8 mouse cellular contexts compared by ENCODE assay signal in the genomic region with DNA sequence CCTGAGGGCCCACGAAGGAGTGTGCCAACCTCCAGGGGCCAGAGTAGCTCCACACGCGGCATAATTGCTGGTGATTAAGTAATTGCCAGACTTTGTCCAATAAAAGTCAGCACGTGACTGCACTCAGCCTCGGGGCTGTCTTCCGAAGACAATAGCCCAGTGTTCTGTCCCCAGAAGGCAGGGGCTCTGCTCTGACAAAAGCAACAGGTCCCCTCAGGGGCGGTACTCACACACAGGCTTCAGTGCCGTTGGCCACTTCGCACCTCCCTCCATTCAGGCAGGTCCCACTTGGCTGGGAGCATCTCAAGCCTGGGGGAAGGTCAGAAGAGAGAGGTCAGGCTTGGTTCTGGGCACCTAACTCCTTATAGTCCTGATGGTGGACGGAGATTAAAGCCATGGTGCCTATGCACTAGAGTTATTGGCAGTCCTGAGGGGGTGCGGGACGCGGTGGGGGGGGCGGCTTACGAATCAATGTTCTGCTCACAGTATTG. TPM values are rescaled to one million over a fixed set of nuclear protein-coding genes. Genes with fewer than 3 reads are reported as not detected.
DNase-seq lines count a peak whose midpoint lies in the region; ATAC-seq and TF ChIP-seq lines count a peak whose summit lies in the region.

No protein-coding gene starts in this region.

- 21% methylated on average over 15 of the region's 15 CpGs for WGBS in spleen, adult 2 months
- WGBS in embryonic facial prominence, embryonic 11.5 days = 3% methylated on average over 15 of the region's 15 CpGs
- WGBS in intestine, embryonic 16.5 days = 10% methylated on average over 15 of the region's 15 CpGs
- WGBS in midbrain, embryonic 11.5 days = 1% methylated on average over 15 of the region's 15 CpGs

- peak overlapping the region; percentile 81 for H3K9ac ChIP-seq in embryonic facial prominence, embryonic 11.5 days (replicated peaks; ENCODE audit: low read length)
- peak overlapping the region; percentile 77 for H3K9ac ChIP-seq in intestine, embryonic 16.5 days (ENCODE audit: low read depth, low read length)
- peak overlapping the region; percentile 97 for H3K9ac ChIP-seq in midbrain, embryonic 11.5 days (ENCODE audit: low read length)

- no peaks in the 10 kb centered on the region for H3K36me3 ChIP-seq in spleen, adult 2 months (ENCODE audit: control insufficient read depth, insufficient read depth, low read length)
- H3K36me3 ChIP-seq in embryonic facial prominence, embryonic 11.5 days (replicated peaks; ENCODE audit: control insufficient read depth, insufficient read depth, low read depth, low read length) = no peaks in the 10 kb centered on the region
- 0 out of 2 replicates have a peak, but pooled peaks cover 2% of the 10 kb centered on the region for H3K36me3 ChIP-seq in intestine, embryonic 16.5 days (ENCODE audit: control insufficient read depth, insufficient read depth, low read length)
- H3K36me3 ChIP-seq in midbrain, embryonic 11.5 days (ENCODE audit: control insufficient read depth, insufficient read depth, low read length) = 0 out of 2 replicates have a peak, but pooled peaks cover 2% of the 10 kb centered on the region

- no peak for DNase-seq in spleen, adult 2 months (ENCODE audit: low read depth in 1 of 2, low spot score in 2 of 2)
- DNase-seq in spleen, postnatal 14 days (ENCODE audit: low spot score in 2 of 2) = no peak
- peak; percentile 74 for DNase-seq in embryonic facial prominence, embryonic 11.5 days (ENCODE audit: low spot score)
- peak; percentile 98 for DNase-seq in midbrain, embryonic 11.5 days (ENCODE audit: low spot score, missing footprints)
- no peak for DNase-seq in ovary, postnatal 36 days (ENCODE audit: low spot score)
- no peak for DNase-seq in gastrocnemius, postnatal 25 days
- DNase-seq in spleen, postnatal 10 days (ENCODE audit: low spot score in 2 of 2) = no peak

- no peak for TF ChIP-seq POLR2A in spleen, adult 2 months (IDR thresholded peaks at IDR 0.05; ENCODE audit: low read depth, low read length)

- ATAC-seq in embryonic facial prominence, embryonic 11.5 days (replicated peaks; ENCODE audit: insufficient number of reproducible peaks, low FRiP score, low TSS enrichment, low read depth) = peak; percentile 35
- peak; percentile 43 for ATAC-seq in intestine, embryonic 16.5 days
- peak; percentile 45 for ATAC-seq in midbrain, embryonic 11.5 days (ENCODE audit: low FRiP score)

- no peaks in the 10 kb centered on the region for H3K9me3 ChIP-seq in embryonic facial prominence, embryonic 11.5 days (replicated peaks; ENCODE audit: control insufficient read depth, low read length)
- H3K9me3 ChIP-seq in intestine, embryonic 16.5 days (ENCODE audit: control insufficient read depth, low read length) = no peaks in the 10 kb centered on the region
- no peaks in the 10 kb centered on the region for H3K9me3 ChIP-seq in midbrain, embryonic 11.5 days (ENCODE audit: control insufficient read depth, low read length)

- peaks cover 2% of the 10 kb centered on the region; the same call in 1 of the 2 replicates for H3K27me3 ChIP-seq in spleen, adult 2 months (ENCODE audit: control insufficient read depth, insufficient read depth, low read length)
- H3K27me3 ChIP-seq in embryonic facial prominence, embryonic 11.5 days (ENCODE audit: control insufficient read depth, insufficient read depth, low read length) = no peaks in the 10 kb centered on the region
- H3K27me3 ChIP-seq in intestine, embryonic 16.5 days (replicated peaks; ENCODE audit: control insufficient read depth, insufficient read depth, low read length) = no peaks in the 10 kb centered on the region
- H3K27me3 ChIP-seq in midbrain, embryonic 11.5 days (ENCODE audit: control insufficient read depth, insufficient read depth, low read length) = no peaks in the 10 kb centered on the region

- no peak for TF ChIP-seq CTCF in spleen, adult 2 months (IDR thresholded peaks at IDR 0.05; ENCODE audit: extremely low read depth, insufficient read depth, insufficient read length, insufficient replicate concordance)

- peaks cover 20% of the 10 kb centered on the region; the same call in 1 of the 2 replicates for H3K4me1 ChIP-seq in spleen, adult 2 months (ENCODE audit: control insufficient read depth, insufficient read depth, insufficient read length)
- peaks cover 11% of the 10 kb centered on the region for H3K4me1 ChIP-seq in embryonic facial prominence, embryonic 11.5 days (ENCODE audit: control insufficient read depth, insufficient read depth, low read length)
- peaks cover 61% of the 10 kb centered on the region for H3K4me1 ChIP-seq in intestine, embryonic 16.5 days (ENCODE audit: control insufficient read depth, insufficient read depth, low read length)
- peaks cover 55% of the 10 kb centered on the region for H3K4me1 ChIP-seq in midbrain, embryonic 11.5 days (ENCODE audit: control insufficient read depth, insufficient read depth, low read length)

- H3K4me2 ChIP-seq in embryonic facial prominence, embryonic 11.5 days (ENCODE audit: low read depth, low read length) = peak overlapping the region; percentile 87
- peak overlapping the region; percentile 84 for H3K4me2 ChIP-seq in intestine, embryonic 16.5 days (ENCODE audit: low read depth, low read length)
- H3K4me2 ChIP-seq in midbrain, embryonic 11.5 days = peak overlapping the region; percentile 42

- H3K27ac ChIP-seq in spleen, adult 2 months (ENCODE audit: insufficient read depth, low read length) = no peak overlapping the region
- H3K27ac ChIP-seq in embryonic facial prominence, embryonic 11.5 days (replicated peaks; ENCODE audit: low read depth, low read length) = peak overlapping the region; percentile 37
- H3K27ac ChIP-seq in intestine, embryonic 16.5 days (ENCODE audit: low read length) = peak overlapping the region; percentile 77
- peak overlapping the region; percentile 92 for H3K27ac ChIP-seq in midbrain, embryonic 11.5 days (ENCODE audit: low read depth, low read length)

- peak overlapping the region; percentile 91; the same call in 1 of the 2 replicates for H3K4me3 ChIP-seq in spleen, adult 2 months (ENCODE audit: extremely low read depth, insufficient read depth, insufficient read length)
- H3K4me3 ChIP-seq in embryonic facial prominence, embryonic 11.5 days (ENCODE audit: low read depth, low read length) = peak overlapping the region; percentile 68
- peak overlapping the region; percentile 75 for H3K4me3 ChIP-seq in intestine, embryonic 16.5 days (ENCODE audit: low read length)
- peak overlapping the region; percentile 96 for H3K4me3 ChIP-seq in midbrain, embryonic 11.5 days (ENCODE audit: low read depth, low read length)

RNA-seq across cellular contexts. Expression of a gene that starts 14.8 kb away (rescaled TPM):
- 34.6 and 39.6 TPM in 2 replicates for polyA plus RNA-seq in spleen, adult 2 months (2012; rRNA removed)
- polyA plus RNA-seq in embryonic facial prominence, embryonic 11.5 days (2014; fragmentation: Nextera tagmentation; extraction: Ambion mirVana) = 17.2 and 17.7 TPM in 2 replicates
- 7.4 and 8.4 TPM in 2 replicates for polyA plus RNA-seq in intestine, embryonic 16.5 days (2015; fragmentation: Nextera tagmentation; extraction: Ambion mirVana)
- polyA plus RNA-seq in midbrain, embryonic 11.5 days (2014; fragmentation: Nextera tagmentation; extraction: Ambion mirVana) = 40.8 and 47.5 TPM in 2 replicates
- 1 to 10 TPM; 7.0 to 9.2 TPM for total RNA-seq in gastrocnemius, postnatal 25 days (2021)

RNA-seq across cellular contexts. Expression of a gene that starts 56.7 kb away (rescaled TPM):
- polyA plus RNA-seq in spleen, adult 2 months (2012; rRNA removed) = 65.2 and 74.3 TPM in 2 replicates
- polyA plus RNA-seq in embryonic facial prominence, embryonic 11.5 days (2014; fragmentation: Nextera tagmentation; extraction: Ambion mirVana) = 30.4 and 33.3 TPM in 2 replicates
- 19.1 and 20.4 TPM in 2 replicates for polyA plus RNA-seq in intestine, embryonic 16.5 days (2015; fragmentation: Nextera tagmentation; extraction: Ambion mirVana)
- 28.2 and 29.8 TPM in 2 replicates for polyA plus RNA-seq in midbrain, embryonic 11.5 days (2014; fragmentation: Nextera tagmentation; extraction: Ambion mirVana)
- 10 to 100 TPM; 22.0 to 23.9 TPM for total RNA-seq in gastrocnemius, postnatal 25 days (2021)

Comparison
In these comparisons a context has a peak if more than half of its experiments do, and no peak if none do; other contexts are left out.
1. DNase-seq: peak in embryonic facial prominence, embryonic 11.5 days (single experiment) and midbrain, embryonic 11.5 days (single experiment); none in spleen, adult 2 months (0 of 2), spleen, postnatal 14 days (0 of 2), ovary, postnatal 36 days (single experiment), gastrocnemius, postnatal 25 days (single experiment) and spleen, postnatal 10 days (0 of 2).
2. Peak in every context shown above with its lines, with median percentiles within 50 percentile points of each other: H3K4me3 ChIP-seq, ATAC-seq, H3K4me2 ChIP-seq and H3K9ac ChIP-seq.